Mouse (Mus musculus): ENCODE measurements at regions not wholly inside any gene's neighbourhood (a gene's known extent, or its start where the extent isn't known, plus 50 kb on each side); places are given as distances from the start of the nearest gene placed in this dataset.

DNA sequence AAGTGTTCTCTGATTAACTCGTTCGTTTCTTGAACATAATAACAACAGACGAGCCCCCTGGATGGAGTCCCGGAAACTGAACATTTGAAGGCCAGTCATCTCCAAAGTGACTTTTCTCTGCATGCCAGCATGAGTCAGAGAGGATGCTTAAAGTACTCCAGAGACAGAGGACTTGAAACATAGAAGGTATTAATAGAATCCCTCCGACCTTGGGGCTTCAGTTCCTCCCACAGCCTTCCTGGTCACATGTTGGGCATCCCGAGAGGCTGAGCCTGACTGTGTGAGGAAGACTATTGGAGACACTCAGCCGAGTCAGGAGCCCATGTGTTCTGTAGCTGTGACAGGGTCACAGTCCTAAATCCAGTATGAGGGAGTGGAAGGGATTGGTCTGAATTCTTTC, 232.7 kb upstream of the Serp2 start:
- DNase-seq (ENCODE audit: low spot score in 2 of 2) = no peak

DNA sequence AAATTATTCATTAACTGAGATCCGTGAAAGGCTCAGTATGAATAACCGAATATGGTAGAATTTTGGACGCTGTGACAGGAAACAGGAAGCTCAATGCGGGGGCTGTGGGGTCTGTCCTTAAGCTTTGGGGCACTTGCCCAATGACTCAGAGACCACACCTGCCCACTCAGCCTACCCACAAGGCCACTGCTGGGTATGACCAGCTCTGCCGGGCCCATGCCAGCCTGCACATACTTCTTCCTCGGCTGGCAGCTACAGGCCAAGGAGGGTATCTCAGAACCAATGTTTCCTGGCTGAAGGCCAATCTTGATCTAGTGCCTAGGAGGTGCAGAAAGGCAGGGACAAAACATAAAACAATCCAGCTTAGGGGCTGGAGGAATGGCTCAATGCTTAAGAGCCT, 230.9 kb upstream of the Serp2 start:
- DNase-seq (ENCODE audit: low spot score in 2 of 2) = peak; percentile 47 to 49

DNA sequence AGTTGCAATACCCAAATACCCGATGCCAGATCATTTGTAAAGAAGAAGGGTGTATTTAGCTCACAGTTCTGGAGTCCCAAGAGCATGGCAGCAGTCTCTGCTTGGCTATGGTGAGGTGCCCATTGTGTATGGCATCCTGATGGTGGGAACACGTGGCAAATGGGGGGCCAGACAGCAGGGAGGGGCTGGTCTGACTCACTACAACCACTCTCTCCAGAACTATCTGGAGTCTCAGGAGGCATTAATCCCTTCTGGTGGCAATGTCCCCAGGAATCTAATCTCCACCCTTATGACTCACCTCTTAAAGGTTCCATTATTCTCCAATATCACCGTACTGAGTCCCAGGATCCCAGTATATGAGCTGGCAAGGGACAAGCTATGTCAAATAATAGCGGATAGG, 229.5 kb upstream of the Serp2 start:
- DNase-seq (ENCODE audit: low spot score in 2 of 2) = no peak

DNA sequence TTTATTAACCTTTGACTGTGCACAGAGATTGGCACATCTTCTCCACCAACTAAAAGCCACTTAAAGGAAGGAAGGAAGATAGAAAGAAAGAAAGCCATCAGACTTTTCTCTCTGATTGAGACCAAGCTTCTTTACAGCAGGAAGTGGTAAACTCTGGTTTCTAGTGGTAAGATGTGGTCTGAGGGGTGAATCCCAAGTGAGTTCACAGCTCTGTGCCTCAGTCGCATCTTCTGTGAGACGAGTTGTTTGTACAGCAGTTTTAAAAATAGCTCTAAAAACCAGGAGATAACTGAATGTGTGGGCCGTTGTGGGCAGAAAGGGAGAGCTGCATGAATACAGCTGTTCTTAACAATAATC, 224.8 kb upstream of the Serp2 start:
- DNase-seq (ENCODE audit: low spot score in 2 of 2) = no peak

DNA sequence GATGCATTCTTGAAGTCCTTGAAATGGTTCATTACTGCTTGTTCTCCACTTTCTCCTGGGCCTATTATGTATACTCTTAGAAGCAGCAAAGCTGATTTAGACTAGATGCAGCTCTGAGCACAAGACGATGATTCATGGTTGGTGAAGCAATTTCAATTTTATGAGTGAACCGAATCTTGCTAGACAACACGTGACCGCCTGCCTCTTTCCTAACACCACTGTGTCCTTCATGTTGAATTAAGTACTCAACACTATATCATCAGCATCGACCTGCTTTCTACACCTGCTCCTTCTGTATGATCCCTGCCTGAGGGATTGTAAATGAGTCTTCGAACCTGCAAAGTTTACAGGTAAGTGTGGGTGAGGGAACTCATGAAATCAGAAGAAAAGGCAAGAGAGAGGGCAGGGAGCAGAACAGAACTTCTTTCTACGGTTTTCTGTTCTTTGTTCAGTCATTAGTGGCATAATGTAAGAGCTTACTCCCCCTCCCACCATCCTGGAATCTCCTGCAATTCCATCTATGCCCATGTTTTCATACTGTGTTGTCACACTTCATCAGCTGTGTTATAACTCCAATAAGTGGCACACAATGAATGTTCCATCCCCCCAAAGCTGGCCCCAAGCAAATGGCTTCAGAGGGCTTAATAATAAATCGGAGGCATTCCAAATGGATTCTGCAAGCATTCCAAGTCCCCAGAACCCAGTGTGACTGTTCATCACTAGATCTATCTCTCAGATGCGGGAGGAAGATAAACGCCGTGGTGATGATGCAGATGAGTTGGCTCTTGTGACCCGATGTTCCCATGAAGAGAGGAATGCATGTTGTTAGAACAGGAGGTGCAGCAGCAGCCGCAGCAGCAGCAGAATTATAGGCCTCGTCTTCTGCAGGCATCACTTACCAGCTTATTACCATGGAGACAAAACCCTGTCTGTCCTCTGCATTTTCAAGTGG, 224.2 kb upstream of the Serp2 start:
- DNase-seq (ENCODE audit: low spot score in 2 of 2) = no peak

DNA sequence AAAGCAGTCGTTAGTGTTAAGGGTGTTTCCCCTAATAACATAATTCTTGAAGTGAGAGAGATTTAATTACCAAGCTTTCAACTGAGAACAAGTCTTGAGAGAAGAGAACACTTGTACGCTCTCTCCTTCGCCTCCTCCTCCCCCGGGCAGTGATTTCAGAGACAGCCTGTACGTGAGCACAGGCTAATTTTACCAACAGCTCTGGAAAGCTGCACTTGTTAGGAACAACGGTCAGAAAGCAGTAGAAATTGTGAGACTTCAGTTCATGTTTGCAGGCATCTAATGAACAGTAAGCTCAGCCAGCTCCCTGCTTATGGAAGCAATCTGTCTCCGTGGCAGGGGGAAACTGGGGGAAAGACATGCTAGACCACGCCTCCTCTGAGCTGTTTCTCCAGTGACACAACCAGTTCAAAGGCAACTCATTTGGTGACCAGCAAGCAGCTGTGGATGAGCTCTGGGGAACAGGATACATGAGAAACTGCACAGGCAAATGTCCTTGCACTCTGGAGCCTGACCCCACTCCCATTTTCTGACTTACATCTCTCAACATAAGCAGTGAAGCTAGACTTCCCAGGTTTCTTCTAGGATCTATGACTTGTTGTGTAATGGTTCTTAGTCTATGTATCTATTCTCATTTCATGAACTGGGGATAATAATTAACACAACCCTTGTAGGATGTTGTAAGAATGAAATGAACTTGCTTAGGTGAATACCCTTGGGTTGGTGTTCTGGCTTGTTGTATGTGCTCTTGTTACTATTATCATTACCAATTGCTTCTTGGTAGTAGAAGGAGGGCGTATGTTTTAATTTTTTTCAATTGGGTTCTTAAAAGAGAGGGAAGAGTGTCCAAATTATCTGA, 222.1 kb upstream of the Serp2 start:
- DNase-seq (ENCODE audit: low spot score in 2 of 2) = no peak

DNA sequence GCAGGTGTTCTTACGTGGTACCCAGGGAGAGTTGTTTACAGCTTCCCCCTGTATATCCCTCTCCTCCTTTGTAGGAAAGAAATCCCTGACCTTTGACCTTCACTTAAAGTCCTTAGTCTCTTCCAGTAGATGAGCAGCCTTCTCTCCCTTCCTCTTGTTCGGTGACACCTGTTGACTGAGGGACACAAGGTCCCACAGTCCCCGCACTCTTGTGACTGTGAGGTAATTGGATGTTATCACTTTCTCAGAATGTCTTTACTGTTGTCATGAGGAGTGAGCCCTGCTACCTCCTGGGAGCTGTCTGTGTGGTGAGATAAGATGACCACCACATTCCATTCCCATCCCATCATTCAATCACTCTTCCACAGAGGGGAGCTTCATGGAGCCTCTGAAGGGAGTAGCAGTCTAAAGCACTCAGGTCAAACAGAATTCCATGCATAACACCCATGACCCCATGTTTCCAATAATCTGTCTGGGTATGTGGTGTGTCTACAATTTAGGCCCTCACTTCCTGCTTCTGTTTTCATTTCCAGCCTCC, 218.8 kb upstream of the Serp2 start:
- DNase-seq (ENCODE audit: low spot score in 2 of 2) = no peak

DNA sequence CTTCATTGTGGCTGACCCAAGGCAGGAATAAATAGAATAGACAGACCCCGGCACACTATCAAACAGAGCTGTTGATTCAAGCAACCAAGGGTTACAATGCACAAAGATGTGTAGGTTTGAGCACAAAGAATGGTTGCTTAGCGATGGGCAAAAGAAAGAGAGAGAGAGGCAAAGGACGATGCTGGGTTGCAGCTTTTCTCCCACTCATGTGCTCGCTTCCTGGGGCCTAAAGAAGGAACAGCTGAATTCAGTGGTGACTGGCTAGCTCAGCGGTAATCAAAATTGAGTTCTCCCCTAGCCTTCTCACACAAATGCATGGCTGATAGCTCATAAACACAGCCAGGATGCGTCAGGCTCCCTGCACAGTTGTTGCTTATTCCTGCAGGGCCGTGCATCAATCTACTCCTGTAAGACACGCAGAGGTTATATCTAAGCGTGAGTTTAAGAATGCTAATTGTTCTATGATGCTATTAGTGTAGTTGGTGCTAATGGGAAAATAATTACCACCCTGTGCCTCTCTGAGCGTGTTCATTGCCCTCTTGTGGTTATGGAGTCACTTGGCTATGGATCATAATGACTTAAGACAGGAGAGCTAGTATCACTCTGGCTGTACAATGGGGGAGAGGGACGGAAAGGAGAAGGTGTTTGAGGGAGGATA, 216.2 kb upstream of the Serp2 start:
- DNase-seq (ENCODE audit: low spot score in 2 of 2) = no peak

DNA sequence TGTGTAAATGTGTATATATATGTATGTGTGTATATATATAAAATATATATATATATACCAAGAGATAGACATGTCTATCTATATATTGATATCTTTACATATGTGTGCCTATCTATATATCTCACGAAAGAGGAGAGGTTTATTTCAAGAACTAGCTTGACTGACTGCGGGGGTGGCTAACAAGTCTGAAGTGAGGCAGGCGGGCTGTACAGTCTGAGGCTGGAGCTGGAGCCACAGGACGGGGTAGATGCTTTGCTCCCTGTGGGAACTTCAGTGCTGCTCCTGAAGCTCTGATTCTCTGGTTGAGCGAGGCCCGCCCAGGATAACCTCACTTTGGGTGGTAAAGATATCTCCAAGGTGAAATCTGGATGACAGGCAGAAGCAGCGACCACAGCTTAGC, 213.4 kb upstream of the Serp2 start:
- no peak for DNase-seq (ENCODE audit: low spot score in 2 of 2)

DNA sequence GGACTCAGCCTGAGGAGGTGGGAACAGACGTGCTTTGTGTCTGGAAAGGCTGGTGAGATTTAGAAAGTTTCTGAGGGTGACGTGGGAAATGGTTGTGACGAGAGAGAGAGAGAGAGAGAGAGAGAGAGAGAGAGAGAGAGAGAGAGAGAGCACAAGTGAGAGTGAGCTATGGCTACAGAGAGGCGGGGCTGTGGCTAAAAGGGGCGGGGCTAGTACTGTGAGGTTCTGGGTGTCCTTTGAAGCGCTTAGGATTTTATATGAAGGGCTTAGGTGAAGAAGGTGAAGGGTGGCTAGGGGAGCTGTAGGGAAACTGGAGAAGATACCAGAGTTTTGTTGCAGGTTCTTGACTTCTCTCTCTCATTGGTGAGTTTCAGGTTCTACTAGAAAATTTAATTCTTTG, 210.6 kb upstream of the Serp2 start:
- no peak for DNase-seq (ENCODE audit: low spot score in 2 of 2)

DNA sequence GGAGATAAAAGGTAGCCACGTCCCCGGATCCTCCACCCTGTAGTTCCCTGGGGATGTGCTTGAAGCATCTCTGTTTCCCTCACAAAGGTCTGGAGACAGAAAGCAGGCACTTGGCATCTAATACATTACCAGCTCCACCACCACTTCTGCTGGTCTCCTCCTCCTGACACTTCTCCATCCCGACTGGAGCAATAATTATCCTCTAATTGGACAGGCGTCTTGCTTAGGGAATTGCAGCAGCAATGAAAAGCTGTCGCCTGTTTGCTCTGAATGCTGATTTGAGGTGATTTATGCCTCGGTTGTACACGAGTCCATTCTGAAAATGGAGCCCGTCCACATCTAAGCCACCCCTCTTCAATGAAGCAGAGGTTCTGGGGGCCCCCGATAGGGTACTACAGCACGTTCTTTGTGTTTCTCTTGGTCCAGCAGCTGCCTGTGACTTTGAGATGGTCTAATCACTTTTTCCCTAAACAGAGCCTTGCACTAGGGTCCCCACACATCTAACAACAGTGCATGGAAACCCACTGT, 209.6 kb upstream of the Serp2 start:
- no peak for DNase-seq (ENCODE audit: low spot score in 2 of 2)

DNA sequence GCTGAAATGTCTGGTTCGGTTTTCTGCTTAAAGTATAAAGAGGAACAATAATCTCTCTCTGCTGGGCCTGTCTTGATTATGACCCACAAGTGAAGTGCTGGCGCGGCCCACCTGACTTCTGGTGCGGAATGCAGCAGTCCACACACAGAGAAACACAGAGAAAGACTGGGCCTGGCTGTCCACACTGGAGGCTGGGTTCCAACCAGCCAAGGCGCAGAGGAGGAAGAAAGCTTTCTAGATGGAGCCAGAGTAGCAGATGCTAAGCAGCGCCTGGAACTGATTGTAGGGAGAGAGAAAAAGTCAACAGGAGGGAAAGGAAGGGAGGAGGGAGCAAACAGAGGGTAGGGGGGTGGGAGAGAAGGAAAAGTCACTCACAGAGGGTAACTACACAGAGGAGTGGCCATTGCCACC, 208.4 kb upstream of the Serp2 start:
- no peak for DNase-seq (ENCODE audit: low spot score in 2 of 2)

DNA sequence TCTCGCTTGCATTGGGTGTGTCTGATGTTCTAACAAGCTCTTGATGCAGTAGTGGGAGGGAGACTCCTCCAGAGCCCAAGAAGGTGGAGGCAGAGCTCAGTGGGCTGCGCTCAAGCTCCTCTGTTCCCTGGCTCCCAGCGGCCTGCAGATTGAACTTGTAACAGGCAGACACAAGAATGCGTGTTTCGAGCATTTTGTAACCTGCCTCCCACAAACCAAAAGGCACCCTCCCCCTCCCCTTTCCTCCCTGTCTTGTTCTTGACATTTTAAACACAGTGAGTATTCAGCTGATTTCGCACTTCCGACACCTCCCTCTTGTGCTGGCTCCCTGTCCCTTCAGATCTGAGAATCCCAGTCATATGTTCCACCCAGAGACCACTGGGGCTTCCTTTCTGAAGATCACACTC, 207.7 kb upstream of the Serp2 start:
- no peak for DNase-seq (ENCODE audit: low spot score in 2 of 2)

DNA sequence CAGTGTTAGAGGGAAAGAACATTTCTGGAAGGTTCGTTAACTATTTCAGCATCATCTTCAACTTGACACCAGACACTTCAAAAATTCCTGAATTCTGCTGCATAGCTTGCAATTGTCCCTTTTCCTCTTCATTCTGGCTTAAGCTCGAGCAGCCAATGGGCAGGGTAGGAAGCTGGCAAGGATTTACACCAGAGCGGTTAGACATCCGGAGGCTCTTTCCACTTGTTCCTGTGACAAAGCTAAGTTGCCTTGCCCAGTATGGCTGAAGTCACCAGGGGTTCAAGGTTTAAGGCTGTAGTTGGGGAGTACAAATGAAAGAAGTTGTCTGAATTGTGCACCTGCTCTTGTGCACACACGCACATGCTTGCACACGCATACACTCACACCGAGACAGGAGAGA, 206.8 kb upstream of the Serp2 start:
- no peak for DNase-seq (ENCODE audit: low spot score in 2 of 2)

DNA sequence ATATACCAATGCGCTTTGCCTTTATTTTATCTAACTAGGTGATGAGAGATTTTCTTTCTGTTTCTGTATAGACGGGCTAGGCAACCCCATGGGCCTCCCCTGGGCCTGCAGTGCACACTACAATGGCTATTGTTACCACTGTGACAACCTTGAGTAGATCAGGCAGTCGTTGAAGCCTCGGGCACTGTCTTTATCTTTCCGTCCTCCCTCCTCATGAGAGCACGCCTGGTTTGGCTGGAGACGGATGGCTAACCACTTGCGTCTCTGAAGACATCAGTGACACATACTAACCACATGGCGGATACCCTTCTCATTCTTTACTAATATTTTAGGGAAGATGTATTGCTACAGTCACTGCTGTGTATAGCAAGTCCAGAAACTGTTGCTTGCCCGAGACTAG, 206.1 kb upstream of the Serp2 start:
- no peak for DNase-seq (ENCODE audit: low spot score in 2 of 2)

DNA sequence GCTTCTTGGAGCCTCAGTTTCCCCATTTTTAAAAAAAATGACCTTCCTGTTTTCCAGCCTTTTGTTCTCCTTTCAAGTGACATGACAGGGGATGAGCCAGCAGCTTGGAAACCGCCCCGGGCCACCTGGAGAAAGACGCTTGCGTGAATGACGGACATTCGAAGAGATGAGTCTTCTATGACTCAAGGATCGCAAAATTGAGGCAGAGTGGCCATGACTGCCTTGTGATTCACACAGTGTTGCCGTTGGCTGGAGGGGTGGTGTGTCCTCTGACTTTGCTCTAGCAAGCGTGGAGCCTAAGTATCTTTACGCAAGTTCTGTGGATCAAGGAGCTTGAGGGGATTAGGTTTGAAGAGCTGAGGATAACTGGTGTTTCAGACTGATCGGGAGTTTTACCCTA, 205.0 kb upstream of the Serp2 start:
- DNase-seq (ENCODE audit: low spot score in 2 of 2) = no peak

DNA sequence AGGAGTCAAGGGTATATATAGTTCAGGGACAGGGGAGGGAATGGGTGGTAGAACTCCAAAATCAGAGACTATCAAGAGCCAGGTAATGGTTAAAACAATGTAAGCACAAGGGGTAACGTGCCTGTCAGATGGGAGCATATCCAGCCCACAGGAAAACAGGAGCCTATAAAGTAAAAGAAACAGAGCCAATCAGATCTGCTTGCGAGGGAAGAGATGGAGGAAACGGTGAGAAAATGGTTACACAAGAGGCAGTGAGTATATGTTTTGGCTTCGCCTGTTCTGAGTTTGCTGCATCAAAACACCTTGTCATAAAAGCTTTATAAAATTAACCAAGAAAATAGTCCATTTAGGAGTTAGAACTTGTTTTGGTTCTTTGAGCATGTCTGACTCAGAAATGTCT, 204.6 kb upstream of the Serp2 start:
- no peak for DNase-seq (ENCODE audit: low spot score in 2 of 2)

DNA sequence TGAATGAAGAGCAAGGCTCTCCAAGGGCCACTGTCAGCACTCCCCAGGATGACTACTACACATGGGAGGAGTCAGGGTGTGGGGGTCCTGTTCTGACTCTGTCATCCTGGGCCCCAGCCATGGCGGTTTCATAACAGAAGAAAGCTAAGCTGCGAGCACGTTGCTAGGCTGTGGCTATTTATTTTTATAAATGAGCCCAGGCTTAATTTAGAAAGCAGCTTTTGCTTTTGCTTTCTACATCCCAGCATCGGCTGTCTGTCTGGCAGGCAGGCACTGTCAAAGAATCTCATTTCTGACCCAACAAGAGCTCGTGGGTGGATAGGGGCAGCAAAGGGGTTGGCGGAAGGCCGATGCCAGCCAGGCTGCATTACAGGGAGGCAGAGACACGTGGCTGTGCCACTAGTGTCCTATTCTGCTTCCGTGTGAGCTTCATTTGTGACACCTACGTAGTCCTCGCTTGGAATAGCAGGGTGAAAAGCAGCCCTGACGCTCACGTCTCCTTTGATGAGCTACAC, 203.9 kb upstream of the Serp2 start:
- DNase-seq (ENCODE audit: low spot score in 2 of 2) = peak; percentile 87

DNA sequence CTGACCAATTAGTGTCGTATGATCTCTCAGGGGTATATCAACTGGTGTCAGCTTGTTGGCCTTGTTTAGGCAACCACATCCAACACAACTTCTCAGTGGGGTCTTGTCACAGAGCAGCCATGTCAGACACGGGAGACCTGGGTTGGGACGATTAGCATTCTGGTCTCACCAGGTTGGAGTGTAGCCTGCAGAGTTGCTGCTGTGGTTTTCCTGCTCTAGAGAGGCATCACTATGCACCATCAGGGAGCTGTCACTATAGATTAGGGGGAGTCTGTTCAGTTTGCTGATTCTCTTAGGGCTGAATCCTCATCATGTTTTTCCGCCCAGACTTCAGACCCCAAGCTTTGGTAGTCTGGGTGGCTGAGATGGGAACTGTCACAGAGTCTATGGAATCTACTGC, 202.7 kb upstream of the Serp2 start:
- no peak for DNase-seq (ENCODE audit: low spot score in 2 of 2)

DNA sequence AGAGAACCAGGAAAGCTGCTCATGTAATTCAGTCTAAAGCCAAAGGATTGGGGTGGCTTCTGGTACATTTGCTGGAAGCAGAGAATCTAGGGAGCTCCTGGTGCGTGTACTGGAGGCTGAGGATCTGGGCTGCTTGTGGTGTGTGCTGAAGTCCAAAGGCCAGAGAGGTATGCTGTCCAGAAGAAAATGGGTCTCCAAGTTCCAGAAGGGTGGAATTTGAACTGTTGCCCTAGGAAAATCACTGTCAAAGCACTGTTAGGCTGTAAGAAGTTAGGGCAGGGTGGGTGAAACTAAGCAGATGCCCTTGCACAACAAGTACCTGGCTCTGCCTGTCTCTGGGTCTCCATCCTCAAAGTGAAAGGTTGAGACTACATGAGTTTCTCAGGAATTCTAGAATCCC, 201.9 kb upstream of the Serp2 start:
- DNase-seq (ENCODE audit: low spot score in 2 of 2) = no peak

DNA sequence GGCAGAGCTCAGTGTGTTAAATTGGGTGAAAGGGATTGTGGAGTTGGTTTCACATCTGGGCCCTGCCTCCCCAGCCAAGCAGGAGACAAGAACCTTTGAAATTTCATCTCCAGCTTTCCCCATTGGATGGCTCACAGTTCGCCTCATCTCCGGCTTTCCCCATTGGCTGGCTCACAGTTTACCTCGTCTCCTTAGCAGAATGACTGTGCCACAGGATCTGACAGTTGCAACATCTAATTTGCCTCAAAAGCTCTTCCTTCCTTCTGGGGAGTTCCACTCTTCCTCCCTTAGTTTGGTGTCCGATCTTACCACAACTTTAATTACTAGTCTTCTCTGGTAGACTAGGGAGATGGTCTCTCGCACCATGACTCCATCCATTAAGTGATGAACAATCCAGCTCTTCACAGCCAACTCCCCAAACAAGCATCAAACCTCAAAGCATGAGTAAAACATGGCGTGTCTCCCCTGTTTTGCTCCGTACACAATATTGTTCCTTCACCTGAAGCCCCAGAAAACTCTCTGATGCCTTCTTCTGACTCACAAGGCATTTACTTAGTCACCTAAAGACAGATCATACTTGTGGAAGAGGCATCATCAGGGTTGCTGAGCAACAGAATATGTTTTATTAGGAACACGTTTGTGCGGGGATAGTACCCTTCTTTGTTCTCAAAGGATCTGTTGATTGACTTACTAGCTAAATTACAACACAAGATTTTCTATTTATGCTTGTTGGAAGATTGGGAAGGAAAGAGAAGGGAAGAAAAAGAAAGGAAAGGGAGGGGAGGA, 199.1 kb upstream of the Serp2 start:
- no peak for DNase-seq (ENCODE audit: low spot score in 2 of 2)
